Mouse (Mus musculus) hindbrain, embryonic 12.5 days (tissue): ENCODE data around the gene Tnk2. TPM values are rescaled to one million over a fixed set of nuclear protein-coding genes. Genes with fewer than 3 reads are reported as not detected.

ENCODE experiments used
- ATAC-seq: fragments of 200-750 bp; cut with Nextera tagmentation; 2 replicates; pipeline ENCODE4 v1.8.0; 2017; ENCODE audit warnings: moderate TSS enrichment; ENCODE audit not compliant: low FRiP score
- H3K27ac ChIP-seq: fragments of 300-500 bp; sonication (generic); 2 replicates; pipeline ENCODE4 v1.5.1; 2016; ENCODE audit warnings: mild to moderate bottlenecking
- H3K27me3 ChIP-seq: fragments of 300-500 bp; sonication (generic); 2 replicates; pipeline ENCODE4 v1.6.1; 2016; ENCODE audit warnings: mild to moderate bottlenecking
- H3K36me3 ChIP-seq: fragments of 300-500 bp; sonication (generic); 2 replicates; pipeline ENCODE4 v1.6.1; 2016; ENCODE audit warnings: mild to moderate bottlenecking
- H3K4me1 ChIP-seq: fragments of 300-500 bp; sonication (generic); 2 replicates; pipeline ENCODE4 v1.6.1; 2016
- H3K4me2 ChIP-seq: fragments of 300-500 bp; sonication (generic); replicated peaks from 2 replicates; pipeline ENCODE4 v1.6.1; 2016; ENCODE audit warnings: mild to moderate bottlenecking
- H3K4me3 ChIP-seq: fragments of 300-500 bp; sonication (generic); 2 replicates; pipeline ENCODE4 v1.5.1; 2016; ENCODE audit warnings: mild to moderate bottlenecking
- H3K9ac ChIP-seq: fragments of 300-500 bp; sonication (generic); 2 replicates; pipeline ENCODE4 v1.6.1; 2016; ENCODE audit warnings: mild to moderate bottlenecking, moderate library complexity
- H3K9me3 ChIP-seq: fragments of 300-500 bp; sonication (generic); replicated peaks from 2 replicates; pipeline ENCODE4 v1.6.1; 2016; ENCODE audit warnings: mild to moderate bottlenecking
- WGBS: fragments of 180-500 bp; shearing (Covaris S2); methylation state at CpG from one replicate; pipeline ENCODE4 v1.1.7; 2016; 5-methylcytosine and 5-hydroxymethylcytosine counted together
- polyA plus RNA-seq: library from polyadenylated mRNA; unstranded; fragments of >200 nt; fragmentation: Nextera tagmentation; extraction: Ambion mirVana; gene quantifications from 2 replicates; pipeline ENCODE4 v1.2.1, GENCODE M21; 2016

Gene Tnk2
- polyA plus RNA-seq, 1 experiment from 2014 or later: 17.2 TPM

GRCm38 (mm10) chr16:32709116-32709515 is 65.4 kb downstream of the Tnk2 start:
- ATAC-seq: no peak
- no peak overlapping the region for H3K9ac ChIP-seq
- H3K4me2 ChIP-seq: no peak overlapping the region
- no peaks in the 10 kb centered on the region for H3K27me3 ChIP-seq
- no peak overlapping the region for H3K4me3 ChIP-seq
- no peak overlapping the region for H3K27ac ChIP-seq
- peaks cover 3% of the 10 kb centered on the region; the same call in 1 of the 2 replicates for H3K9me3 ChIP-seq
- H3K4me1 ChIP-seq: peaks cover 5% of the 10 kb centered on the region; the same call in 1 of the 2 replicates
- no peaks in the 10 kb centered on the region for H3K36me3 ChIP-seq
- WGBS: 91% methylated on average over 8 of the region's 8 CpGs

DNA sequence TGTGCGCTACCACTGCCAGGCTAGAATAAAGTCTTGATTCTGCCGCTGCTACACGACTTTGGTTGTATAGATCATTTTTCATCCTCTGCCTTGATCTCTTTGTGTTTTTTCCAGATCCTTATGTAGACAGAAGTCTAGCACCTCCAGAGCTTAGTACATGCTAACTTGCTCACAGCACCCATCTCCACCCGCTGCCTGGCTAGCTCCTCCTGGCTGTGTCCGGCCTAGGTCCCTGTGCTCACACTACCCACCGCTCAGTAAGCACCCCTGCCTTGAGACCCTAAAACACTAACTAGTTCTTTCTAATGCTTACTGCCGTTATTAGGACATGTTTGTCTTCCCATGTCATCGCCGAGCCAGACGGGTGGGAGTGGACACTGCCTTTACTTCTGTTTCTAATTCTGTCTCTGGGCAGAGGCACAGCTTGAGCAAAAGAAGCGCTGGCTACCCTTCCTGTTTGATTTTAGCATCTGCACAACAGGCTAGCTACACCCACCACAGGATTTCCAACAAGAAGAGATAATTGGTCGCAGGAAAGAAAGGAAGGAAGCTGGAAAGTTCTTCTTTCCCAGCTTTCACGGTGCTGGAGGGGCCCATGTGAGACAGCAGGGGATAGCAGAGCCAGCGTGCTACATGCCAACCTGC is 66.9 kb downstream of the Tnk2 start:
- Histone ChIP-seq H3K36me3 (no peaks in the 10 kb centered on the region), H3K27me3 (no peaks in the 10 kb centered on the region), H3K27ac (no peak overlapping the region), H3K4me1 (peaks cover 5% of the 10 kb centered on the region; the same call in 1 of the 2 replicates), H3K4me2 (no peak overlapping the region), H3K9me3 (peaks cover 3% of the 10 kb centered on the region; the same call in 1 of the 2 replicates), H3K9ac (no peak overlapping the region), H3K4me3 (no peak overlapping the region)
- WGBS: 77% methylated on average over 14 of the region's 14 CpGs
- no peak for ATAC-seq

GRCm38 (mm10) chr16:32712202-32712601 is 68.5 kb downstream of the Tnk2 start:
- no peaks in the 10 kb centered on the region for H3K9me3 ChIP-seq
- H3K4me2 ChIP-seq: no peak overlapping the region
- WGBS: 89% methylated on average over 11 of the region's 11 CpGs

GRCm38 (mm10) chr16:32713556-32713955 is 69.9 kb downstream of the Tnk2 start:
- H3K9ac ChIP-seq: no peak overlapping the region

More at GRCm38 (mm10) chr16:32712202-32712601, 68.5 kb downstream of the Tnk2 start:
- Histone ChIP-seq H3K4me1 (peaks cover 5% of the 10 kb centered on the region; the same call in 1 of the 2 replicates), H3K4me3 (no peak overlapping the region), H3K27ac (no peak overlapping the region), H3K9ac (no peak overlapping the region), H3K36me3 (no peaks in the 10 kb centered on the region), H3K27me3 (no peaks in the 10 kb centered on the region)
- no peak for ATAC-seq

DNA sequence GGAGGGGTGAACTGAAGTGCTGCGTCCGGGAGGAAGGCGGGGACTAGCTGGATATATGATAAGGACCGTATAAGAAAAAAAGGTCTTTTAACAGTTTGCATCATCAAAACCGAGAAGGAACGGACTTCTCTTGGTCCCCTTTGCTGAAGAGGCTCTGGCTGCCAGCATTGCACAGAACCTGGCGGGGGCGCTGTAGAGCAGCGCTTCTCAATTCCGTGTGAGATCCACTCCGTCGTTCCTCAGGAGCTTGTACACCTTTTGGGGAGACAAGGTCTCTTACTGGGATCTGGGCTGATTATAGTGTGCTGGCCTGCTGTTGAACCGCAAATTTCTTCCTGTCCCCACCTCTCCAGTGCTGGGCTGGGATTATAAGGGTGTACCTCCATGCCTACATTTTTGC is 71.7 kb downstream of the Tnk2 start:
- no peaks in the 10 kb centered on the region for H3K4me1 ChIP-seq
- no peak overlapping the region for H3K9ac ChIP-seq
- H3K27ac ChIP-seq: no peak overlapping the region
- ATAC-seq: no peak
- no peaks in the 10 kb centered on the region for H3K27me3 ChIP-seq
- no peak overlapping the region for H3K4me3 ChIP-seq
- no peaks in the 10 kb centered on the region for H3K36me3 ChIP-seq
- no peaks in the 10 kb centered on the region for H3K9me3 ChIP-seq
- 26% methylated on average over 13 of the region's 13 CpGs for WGBS
- H3K4me2 ChIP-seq: no peak overlapping the region

More at GRCm38 (mm10) chr16:32713556-32713955, 69.9 kb downstream of the Tnk2 start:
- 75% methylated on average over 6 of the region's 6 CpGs for WGBS
- H3K4me1 ChIP-seq: no peaks in the 10 kb centered on the region
- no peaks in the 10 kb centered on the region for H3K36me3 ChIP-seq
- no peak for ATAC-seq
- no peaks in the 10 kb centered on the region for H3K27me3 ChIP-seq
- no peaks in the 10 kb centered on the region for H3K9me3 ChIP-seq
- H3K4me3 ChIP-seq: no peak overlapping the region
- H3K4me2 ChIP-seq: no peak overlapping the region
- H3K27ac ChIP-seq: no peak overlapping the region

- H3K4me2 ChIP-seq: no peak overlapping the region
- no peaks in the 10 kb centered on the region for H3K36me3 ChIP-seq
- WGBS: 86% methylated on average over 7 of the region's 7 CpGs
- no peaks in the 10 kb centered on the region for H3K4me1 ChIP-seq
- H3K9me3 ChIP-seq: no peaks in the 10 kb centered on the region
- H3K9ac ChIP-seq: no peak overlapping the region
- no peak for ATAC-seq
- no peak overlapping the region for H3K27ac ChIP-seq
- no peak overlapping the region for H3K4me3 ChIP-seq
- H3K27me3 ChIP-seq: no peaks in the 10 kb centered on the region
Observed at GRCm38 (mm10) chr16:32723163-32723562, 79.5 kb downstream of the Tnk2 start.

DNA sequence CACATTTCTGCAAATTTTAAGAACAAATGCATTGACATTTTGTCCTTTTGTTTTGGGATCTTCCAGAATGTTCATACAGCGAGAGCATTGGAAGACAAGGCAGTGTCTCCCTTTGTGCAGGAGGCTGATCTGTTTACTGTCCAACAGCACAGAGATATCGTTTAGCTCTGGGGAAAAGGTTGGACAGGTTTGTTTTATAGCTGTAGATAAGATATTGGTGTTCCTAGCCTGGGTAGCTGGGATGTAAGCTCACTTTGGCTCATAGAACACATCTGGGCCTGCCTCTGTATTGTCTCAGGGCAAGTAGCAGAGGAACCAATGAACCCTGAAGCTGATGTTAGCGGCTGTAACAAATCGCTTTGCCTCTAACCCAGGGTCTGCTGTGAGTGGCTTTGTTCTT is 80.1 kb downstream of the Tnk2 start:
- Histone ChIP-seq H3K4me1 (no peaks in the 10 kb centered on the region), H3K9ac (no peak overlapping the region), H3K36me3 (no peaks in the 10 kb centered on the region), H3K27me3 (no peaks in the 10 kb centered on the region), H3K27ac (no peak overlapping the region), H3K4me3 (no peak overlapping the region), H3K9me3 (no peaks in the 10 kb centered on the region), H3K4me2 (no peak overlapping the region)
- ATAC-seq: no peak
- WGBS: 77% methylated on average over 4 of the region's 4 CpGs

GRCm38 (mm10) chr16:32724259-32724658 is 80.6 kb downstream of the Tnk2 start:
- Histone ChIP-seq H3K4me3 (no peak overlapping the region), H3K27me3 (no peaks in the 10 kb centered on the region), H3K4me1 (no peaks in the 10 kb centered on the region), H3K4me2 (no peak overlapping the region), H3K9ac (no peak overlapping the region), H3K9me3 (no peaks in the 10 kb centered on the region), H3K27ac (no peak overlapping the region), H3K36me3 (no peaks in the 10 kb centered on the region)
- 79% methylated on average over 2 of the region's 2 CpGs for WGBS
- no peak for ATAC-seq

DNA sequence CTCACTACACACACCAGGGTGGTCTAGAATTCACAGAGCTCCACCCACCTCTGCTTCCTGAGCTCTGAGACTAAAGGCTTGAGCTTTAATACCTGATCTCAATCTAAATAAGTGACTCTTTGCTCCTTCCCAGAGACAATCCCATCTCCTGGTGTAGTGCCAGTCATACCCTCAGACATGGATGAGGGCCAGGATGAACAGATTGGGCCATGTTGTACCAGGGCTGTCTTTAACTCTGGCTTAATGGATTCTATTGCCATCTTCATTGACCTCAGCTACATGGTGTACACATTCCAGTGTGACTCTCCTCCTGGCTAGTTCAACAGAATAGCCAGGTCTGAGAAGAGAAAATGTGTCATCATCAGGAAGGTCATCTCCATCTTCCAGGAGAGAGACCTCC is 82.8 kb downstream of the Tnk2 start:
- Histone ChIP-seq H3K9ac (no peak overlapping the region), H3K4me2 (no peak overlapping the region), H3K9me3 (no peaks in the 10 kb centered on the region), H3K36me3 (no peaks in the 10 kb centered on the region), H3K27ac (no peak overlapping the region), H3K27me3 (no peaks in the 10 kb centered on the region), H3K4me3 (no peak overlapping the region), H3K4me1 (no peaks in the 10 kb centered on the region)
- no peak for ATAC-seq

GRCm38 (mm10) chr16:32728240-32728639 is 84.6 kb downstream of the Tnk2 start:
- no peak for ATAC-seq
- H3K36me3 ChIP-seq: no peaks in the 10 kb centered on the region
- H3K27ac ChIP-seq: no peak overlapping the region
- H3K4me1 ChIP-seq: no peaks in the 10 kb centered on the region
- H3K9me3 ChIP-seq: peaks cover 3% of the 10 kb centered on the region
- no peak overlapping the region for H3K4me3 ChIP-seq
- H3K9ac ChIP-seq: no peak overlapping the region
- H3K27me3 ChIP-seq: no peaks in the 10 kb centered on the region
- H3K4me2 ChIP-seq: no peak overlapping the region

- H3K9ac ChIP-seq: no peak overlapping the region
- H3K4me2 ChIP-seq: no peak overlapping the region
- H3K9me3 ChIP-seq: peaks cover 7% of the 10 kb centered on the region
- no peak for ATAC-seq
- no peaks in the 10 kb centered on the region for H3K36me3 ChIP-seq
- no peak overlapping the region for H3K4me3 ChIP-seq
- 72% methylated on average over 1 of the region's 1 CpGs for whole genome bisulfite sequencing
- H3K4me1 ChIP-seq: no peaks in the 10 kb centered on the region
- no peaks in the 10 kb centered on the region for H3K27me3 ChIP-seq
- no peak overlapping the region for H3K27ac ChIP-seq
Observed at GRCm38 (mm10) chr16:32728730-32729129, 85.1 kb downstream of the Tnk2 start.
